Mouse (Mus musculus) right cerebral cortex, postnatal 25 days (tissue): ENCODE measurements around the gene Inka2.
"Not testable (repeated sequence)": the region's sequence is repeated elsewhere in the genome, so short reads cannot be mapped to it uniquely, and the experiment has no call there.

Experiments used
- DNase-seq: peaks from one replicate; pipeline ENCODE4 v3.0.0; 2022

Inka2 gene

GRCm38 (mm10) chr3:105698311-105698710 lies 6.1 kb upstream of the Inka2 start:
- DNase-seq = no peak

GRCm38 (mm10) chr3:105699241-105699933 lies 5.0 kb upstream of the Inka2 start:
- no peak for DNase-seq

- not testable (repeated sequence) for DNase-seq
Measured at GRCm38 (mm10) chr3:105700786-105701185, 3.6 kb upstream of the Inka2 start.

- DNase-seq = no peak
Measured at GRCm38 (mm10) chr3:105701399-105701798, 3.0 kb upstream of the Inka2 start.

GRCm38 (mm10) chr3:105703571-105703970 lies 828 bp upstream of the Inka2 start:
- DNase-seq = no peak

- DNase-seq = peak; percentile 91
Measured at GRCm38 (mm10) chr3:105705061-105705549, 706 bp downstream of the Inka2 start.

- DNase-seq = no peak
Measured at GRCm38 (mm10) chr3:105705561-105705960, 1.2 kb downstream of the Inka2 start.

- peak; percentile 67 for DNase-seq
Measured at GRCm38 (mm10) chr3:105706366-105707020, 2.1 kb downstream of the Inka2 start.

GRCm38 (mm10) chr3:105707590-105707989 lies 3.2 kb downstream of the Inka2 start:
- no peak for DNase-seq

- DNase-seq = peak; percentile 26
Measured at GRCm38 (mm10) chr3:105710246-105710645, 5.8 kb downstream of the Inka2 start.

- no peak for DNase-seq
Measured at GRCm38 (mm10) chr3:105711741-105712140, 7.3 kb downstream of the Inka2 start.

- DNase-seq = no peak
Measured at GRCm38 (mm10) chr3:105712827-105713226, 8.4 kb downstream of the Inka2 start.

GRCm38 (mm10) chr3:105714091-105714819 lies 9.9 kb downstream of the Inka2 start:
- DNase-seq = no peak

- DNase-seq = no peak
Measured at GRCm38 (mm10) chr3:105714820-105715167, 10.4 kb downstream of the Inka2 start.

- peak; percentile 40 for DNase-seq
Measured at GRCm38 (mm10) chr3:105716353-105717000, 12.1 kb downstream of the Inka2 start.

GRCm38 (mm10) chr3:105717856-105718555 lies 13.6 kb downstream of the Inka2 start:
- peak; percentile 20 for DNase-seq

- peak; percentile 12 for DNase-seq
Measured at GRCm38 (mm10) chr3:105718746-105719145, 14.3 kb downstream of the Inka2 start.

- DNase-seq = peak; percentile 11
Measured at GRCm38 (mm10) chr3:105719979-105720378, 15.6 kb downstream of the Inka2 start.

GRCm38 (mm10) chr3:105720514-105720913 lies 16.1 kb downstream of the Inka2 start:
- peak; percentile 9 for DNase-seq

GRCm38 (mm10) chr3:105721681-105722201 lies 17.3 kb downstream of the Inka2 start:
- DNase-seq = no peak

GRCm38 (mm10) chr3:105722510-105722909 lies 18.1 kb downstream of the Inka2 start:
- no peak for DNase-seq

- DNase-seq = no peak
Measured at GRCm38 (mm10) chr3:105726037-105726436, 21.6 kb downstream of the Inka2 start.
